20 mouse cellular contexts compared by ENCODE assay signal in genomic region chr1:75304662-75305061, GRCm38 (mm10). TPM values are rescaled to one million over a fixed set of nuclear protein-coding genes. Genes with fewer than 3 reads are reported as not detected.
DNase-seq lines count a peak whose midpoint lies in the region; ATAC-seq lines count a peak whose summit lies in the region.
"Had no signal": no experiment of that assay in that cellular context is flagged by ENCODE, and none has a peak within 500 bp of the region (broad histone marks: within the 10 kb centered on the region; RNA-seq: fewer than 3 reads in every experiment).

No protein-coding gene starts in this region.

- H3K4me3 ChIP-seq in heart, embryonic 11.5 days (ENCODE audit: low read depth, low read length) = no peak overlapping the region

- no peak overlapping the region for H3K9ac ChIP-seq in heart, embryonic 11.5 days (ENCODE audit: low read depth, low read length)

- peak; percentile 72 for DNase-seq in heart, adult 11 months
- peak; percentile 57 for DNase-seq in testis, postnatal 10 days (ENCODE audit: low spot score)
- no peak for DNase-seq in testis, postnatal 14 days (ENCODE audit: low spot score)
- DNase-seq: adrenal gland, adult 2 months; adrenal gland, adult 8-10 months; adrenal gland, postnatal 10 days; adrenal gland, postnatal 14 days; adrenal gland, postnatal 25 days; adrenal gland, postnatal 36 days; B cell, adult 2 months; cerebellum, adult 11 months; cerebellum, adult 11-12 months; cerebellum, adult 18-20 months had no signal

- WGBS in heart, embryonic 11.5 days (ENCODE audit: insufficient replicate concordance) = 59% methylated on average over 2 of the region's 2 CpGs

- no peaks in the 10 kb centered on the region for H3K9me3 ChIP-seq in heart, embryonic 11.5 days (replicated peaks; ENCODE audit: control insufficient read depth, low read length)
- H3K9me3 ChIP-seq: G1E had no signal

- no peak overlapping the region for H3K27ac ChIP-seq in heart, embryonic 11.5 days (ENCODE audit: low read depth, low read length)

- peaks cover 8% of the 10 kb centered on the region; the same call in 1 of the 2 replicates for H3K36me3 ChIP-seq in heart, embryonic 11.5 days (ENCODE audit: control insufficient read depth, insufficient read depth, low read length)

- H3K27me3 ChIP-seq in heart, embryonic 11.5 days (ENCODE audit: control insufficient read depth, insufficient read depth, low read length) = no peaks in the 10 kb centered on the region
- H3K27me3 ChIP-seq: CH12.LX, Patski had no signal

- no peak overlapping the region for H3K4me2 ChIP-seq in heart, embryonic 11.5 days

- no peak for ATAC-seq in heart, embryonic 11.5 days (replicated peaks; ENCODE audit: insufficient number of reproducible peaks, low FRiP score, low TSS enrichment)
- ATAC-seq: activated CD4-positive, CD25-positive, alpha-beta regulatory T cell, adult 4 months; CD4-positive, CD25-positive, alpha-beta regulatory T cell, adult 4 months; Patski had no signal

- no peaks in the 10 kb centered on the region for H3K4me1 ChIP-seq in heart, embryonic 11.5 days (ENCODE audit: control insufficient read depth, insufficient read depth, low read length)

RNA-seq across cellular contexts. Expression of gene Dnpep, which starts 13.1 kb away (rescaled TPM):
- 119 and 121 TPM in 2 replicates for polyA plus RNA-seq in heart, embryonic 11.5 days (2014; fragmentation: Nextera tagmentation; extraction: Ambion mirVana)

RNA-seq across cellular contexts. Expression of gene Resp18, which starts 26.4 kb away (rescaled TPM):
- polyA plus RNA-seq in heart, embryonic 11.5 days (2014; fragmentation: Nextera tagmentation; extraction: Ambion mirVana) = 0.30 TPM in 1 of 2 replicates, not detected in the other
- polyA plus RNA-seq: activated CD4-positive, CD25-positive, alpha-beta regulatory T cell, adult 4 months; C2C12; CD4-positive, CD25-positive, alpha-beta regulatory T cell, adult 4 months; G1E; Patski had no signal

RNA-seq across cellular contexts. Expression of gene Ptprn, which starts 40.4 kb away (rescaled TPM):
- 0.51 and 0.74 TPM in 2 replicates for polyA plus RNA-seq in heart, embryonic 11.5 days (2014; fragmentation: Nextera tagmentation; extraction: Ambion mirVana)

RNA-seq across cellular contexts. Expression of gene Des, which starts 55.5 kb away (rescaled TPM):
- 428 and 477 TPM in 2 replicates for polyA plus RNA-seq in heart, embryonic 11.5 days (2014; fragmentation: Nextera tagmentation; extraction: Ambion mirVana)
- polyA plus RNA-seq: activated CD4-positive, CD25-positive, alpha-beta regulatory T cell, adult 4 months; CD4-positive, CD25-positive, alpha-beta regulatory T cell, adult 4 months had no signal
